Mouse (Mus musculus): ENCODE data around the gene Stum. TPM values are rescaled to one million over a fixed set of nuclear protein-coding genes. Genes with fewer than 3 reads are reported as not detected.

Stum gene
- polyA plus RNA-seq (2015; fragmentation: Illumina TruSeq; extraction: RNeasy Lipid Tissue Mini Kit (QIAGEN cat#74804); ENCODE audit: low read depth, low replicate concordance): 101 TPM

GRCm38 (mm10) chr1:180483399-180484291 is at the start of gene Stum:
Gene Stum, minus strand, starts transcription at chr1:180483504.

Other genes with a start within 250 kb of the Stum start
- 18.3 TPM for gene Psen2, start 220.1 kb downstream of the Stum start, polyA plus RNA-seq (2015; fragmentation: Illumina TruSeq; extraction: RNeasy Lipid Tissue Mini Kit (QIAGEN cat#74804); ENCODE audit: low read depth, low replicate concordance)
- 18.2 TPM for gene Itpkb, start 153.0 kb downstream of the Stum start, polyA plus RNA-seq (2015; fragmentation: Illumina TruSeq; extraction: RNeasy Lipid Tissue Mini Kit (QIAGEN cat#74804); ENCODE audit: low read depth, low replicate concordance)
- 47.4 TPM for gene Parp1, start 85.4 kb upstream of the Stum start, polyA plus RNA-seq (2015; fragmentation: Illumina TruSeq; extraction: RNeasy Lipid Tissue Mini Kit (QIAGEN cat#74804); ENCODE audit: low read depth, low replicate concordance)
- 4.3 TPM for gene Lin9, start 157.6 kb upstream of the Stum start, polyA plus RNA-seq (2015; fragmentation: Illumina TruSeq; extraction: RNeasy Lipid Tissue Mini Kit (QIAGEN cat#74804); ENCODE audit: low read depth, low replicate concordance)
- gene Mixl1, start 213.5 kb upstream of the Stum start, polyA plus RNA-seq (2015; fragmentation: Illumina TruSeq; extraction: RNeasy Lipid Tissue Mini Kit (QIAGEN cat#74804); ENCODE audit: low read depth, low replicate concordance): not detected
- 26.0 TPM for gene Acbd3, start 242.5 kb upstream of the Stum start, polyA plus RNA-seq (2015; fragmentation: Illumina TruSeq; extraction: RNeasy Lipid Tissue Mini Kit (QIAGEN cat#74804); ENCODE audit: low read depth, low replicate concordance)